Mouse (Mus musculus) thymus, adult 2 months (tissue): ENCODE data around the gene 1700037H04Rik.

Experiments used
- CTCF ChIP-seq: fragments of 200-500 bp; IDR thresholded peaks from 2 replicates; pipeline ENCODE4 v1.5.1; 2012; ENCODE audit warnings: mild to moderate bottlenecking, control low read depth, low read length, moderate library complexity, borderline replicate concordance; ENCODE audit not compliant: control insufficient read depth, poor library complexity, insufficient read depth; ENCODE audit errors: extremely low read depth
- POLR2A ChIP-seq: fragments of 200-500 bp; IDR thresholded peaks from 2 replicates; pipeline ENCODE4 v1.6.1; 2012; ENCODE audit warnings: mild to moderate bottlenecking, low read length, control low read depth, moderate library complexity; ENCODE audit not compliant: control insufficient read depth, poor library complexity, insufficient read depth; ENCODE audit errors: extremely low read depth

GRCm38 (mm10) chr2:131206778-131207177, 46.9 kb upstream of the 1700037H04Rik start, which contains the start of gene Ap5s1:
- TF ChIP-seq CTCF (no peak), POLR2A (no peak)
